In the genomic region with DNA sequence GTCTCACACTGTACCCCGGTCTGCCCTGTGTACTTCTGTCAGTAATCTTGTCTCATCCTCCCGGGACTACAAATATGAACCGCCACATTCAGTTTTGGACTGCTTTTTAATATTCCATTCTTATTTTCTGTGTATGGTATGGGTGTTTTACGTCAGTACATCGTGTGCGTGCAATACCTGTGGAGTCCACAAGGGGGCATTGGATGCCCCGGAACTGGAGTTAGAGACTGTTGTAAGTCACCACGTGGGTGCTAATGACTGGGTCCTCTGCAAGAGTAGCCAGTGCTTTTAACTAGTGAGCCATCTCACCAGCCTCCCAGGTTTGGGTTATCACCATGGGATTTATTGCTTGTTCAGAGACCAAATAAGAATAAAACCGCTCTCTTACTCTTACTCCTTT, we compare ENCODE assay signal across 9 mouse cellular contexts. TPM values are rescaled to one million over a fixed set of nuclear protein-coding genes. Genes with fewer than 3 reads are reported as not detected.
DNase-seq lines count a peak whose midpoint lies in the region; ATAC-seq and TF ChIP-seq lines count a peak whose summit lies in the region.
"Had no signal": no experiment of that assay in that cellular context is flagged by ENCODE, and none has a peak within 500 bp of the region (broad histone marks: within the 10 kb centered on the region; RNA-seq: fewer than 3 reads in every experiment).

No protein-coding gene starts in this region.

- H3K36me3 ChIP-seq in neural tube, embryonic 15.5 days: no peaks in the 10 kb centered on the region
- H3K36me3 ChIP-seq in midbrain, postnatal 0 days (ENCODE audit: insufficient read depth, low read length): no peaks in the 10 kb centered on the region; the same call in 1 of the 2 replicates

- H3K9me3 ChIP-seq in neural tube, embryonic 15.5 days (replicated peaks): no peaks in the 10 kb centered on the region
- H3K9me3 ChIP-seq in midbrain, postnatal 0 days (ENCODE audit: low read length): no peaks in the 10 kb centered on the region

- H3K4me2 ChIP-seq in neural tube, embryonic 15.5 days: no peak overlapping the region
- no peak overlapping the region for H3K4me2 ChIP-seq in midbrain, postnatal 0 days (ENCODE audit: low read depth, low read length, poor library complexity, severe bottlenecking)

- peaks cover 19% of the 10 kb centered on the region; the same call in 1 of the 2 replicates for H3K27me3 ChIP-seq in neural tube, embryonic 15.5 days (replicated peaks)
- H3K27me3 ChIP-seq in midbrain, postnatal 0 days (ENCODE audit: insufficient read depth, low read length): no peaks in the 10 kb centered on the region

- peaks cover 21% of the 10 kb centered on the region for H3K4me1 ChIP-seq in neural tube, embryonic 15.5 days
- H3K4me1 ChIP-seq in midbrain, postnatal 0 days (ENCODE audit: insufficient read depth, low read length): peaks cover 2% of the 10 kb centered on the region; the same call in 1 of the 2 replicates

- no peak overlapping the region for H3K9ac ChIP-seq in neural tube, embryonic 15.5 days (replicated peaks)
- H3K9ac ChIP-seq in midbrain, postnatal 0 days (replicated peaks; ENCODE audit: low read length, poor library complexity, severe bottlenecking): no peak overlapping the region

- intact Hi-C loops in left cerebral cortex, postnatal 36 days (cut with DNase I): no loop called here

- peak; percentile 70 for TF ChIP-seq CTCF in midbrain, postnatal 0 days (IDR thresholded peaks at IDR 0.05)

- peak; percentile 47 to 65 for DNase-seq in cerebellum, postnatal 14 days
- DNase-seq in cerebellum, adult 11-12 months: no peak
- DNase-seq in neural tube, embryonic 10.5 days (ENCODE audit: extremely low spot score, low spot score): peak; percentile 42
- peak; percentile 38 for DNase-seq in midbrain, postnatal 0 days (ENCODE audit: low spot score)
- no peak for DNase-seq in Muller cell, postnatal 12 days (ENCODE audit: inconsistent ontology term)
- no peak for DNase-seq in left cerebral cortex, postnatal 36 days (ENCODE audit: low spot score in 2 of 2)

- 34% methylated on average over 9 of the region's 9 CpGs for WGBS in neural tube, embryonic 15.5 days
- WGBS in midbrain, postnatal 0 days: 42% methylated on average over 9 of the region's 9 CpGs

- ATAC-seq in neural tube, embryonic 15.5 days (ENCODE audit: low FRiP score): no peak
- ATAC-seq in erythroid progenitor cell, adult 5-6 weeks (replicated peaks; ENCODE audit: low FRiP score, poor library complexity, severe bottlenecking): peak; percentile 67; the same call in 1 of the 2 replicates
- ATAC-seq in midbrain, postnatal 0 days (ENCODE audit: low FRiP score): no peak

- H3K27ac ChIP-seq in neural tube, embryonic 15.5 days (replicated peaks): no peak overlapping the region
- no peak overlapping the region for H3K27ac ChIP-seq in midbrain, postnatal 0 days (ENCODE audit: low read depth, low read length)

- no peak overlapping the region for H3K4me3 ChIP-seq in neural tube, embryonic 15.5 days (replicated peaks)
- no peak overlapping the region for H3K4me3 ChIP-seq in midbrain, postnatal 0 days (ENCODE audit: low read depth, low read length)

RNA-seq across cellular contexts. Expression of gene Rem2, which starts 6.6 kb away (rescaled TPM):
- polyA plus RNA-seq in neural tube, embryonic 15.5 days (2015; fragmentation: Nextera tagmentation; extraction: Ambion mirVana): 32.3 and 44.0 TPM in 2 replicates
- not detected in 2 replicates for total RNA-seq in erythroid progenitor cell, adult 5-6 weeks (2015; ENCODE audit: low replicate concordance)
- not detected in 2 replicates for total RNA-seq in erythroid progenitor cell, adult 5-6 weeks (2017; ENCODE audit: low replicate concordance)
- total RNA-seq in midbrain, postnatal 0 days (2014; rRNA removed): 35.6 and 47.4 TPM in 2 replicates
- 33.0 and 34.0 TPM in 2 replicates for polyA plus RNA-seq in midbrain, postnatal 0 days (2015; fragmentation: Nextera tagmentation; extraction: Ambion mirVana)
- total RNA-seq in left cerebral cortex, postnatal 36 days (2021): 1 to 10 TPM; 7.0 to 7.7 TPM
- total RNA-seq: heart, postnatal 36 days had no signal

RNA-seq across cellular contexts. Expression of gene Lrp10, which starts 18.6 kb away (rescaled TPM):
- 31.8 and 33.7 TPM in 2 replicates for polyA plus RNA-seq in neural tube, embryonic 15.5 days (2015; fragmentation: Nextera tagmentation; extraction: Ambion mirVana)
- total RNA-seq in erythroid progenitor cell, adult 5-6 weeks (2015; ENCODE audit: low replicate concordance): 21.0 and 22.0 TPM in 2 replicates
- 23.0 and 38.6 TPM in 2 replicates for total RNA-seq in erythroid progenitor cell, adult 5-6 weeks (2017; ENCODE audit: low replicate concordance)
- 40.2 and 42.1 TPM in 2 replicates for total RNA-seq in midbrain, postnatal 0 days (2014; rRNA removed)
- polyA plus RNA-seq in midbrain, postnatal 0 days (2015; fragmentation: Nextera tagmentation; extraction: Ambion mirVana): 29.7 and 31.9 TPM in 2 replicates
- total RNA-seq in left cerebral cortex, postnatal 36 days (2021): 10 to 100 TPM; 24.1 to 24.4 TPM

RNA-seq across cellular contexts. Expression of gene Prmt5, which starts 34.8 kb away (rescaled TPM):
- polyA plus RNA-seq in neural tube, embryonic 15.5 days (2015; fragmentation: Nextera tagmentation; extraction: Ambion mirVana): 92.3 and 93.9 TPM in 2 replicates
- total RNA-seq in erythroid progenitor cell, adult 5-6 weeks (2015; ENCODE audit: low replicate concordance): 9.6 and 11.5 TPM in 2 replicates
- 7.4 and 8.2 TPM in 2 replicates for total RNA-seq in erythroid progenitor cell, adult 5-6 weeks (2017; ENCODE audit: low replicate concordance)
- total RNA-seq in midbrain, postnatal 0 days (2014; rRNA removed): 79.6 and 92.9 TPM in 2 replicates
- polyA plus RNA-seq in midbrain, postnatal 0 days (2015; fragmentation: Nextera tagmentation; extraction: Ambion mirVana): 83.4 and 85.2 TPM in 2 replicates
- 10 to 100 TPM; 47.7 to 58.0 TPM for total RNA-seq in left cerebral cortex, postnatal 36 days (2021)

RNA-seq across cellular contexts. Expression of gene Mmp14, which starts 51.1 kb away (rescaled TPM):
- 40.7 and 60.5 TPM in 2 replicates for polyA plus RNA-seq in neural tube, embryonic 15.5 days (2015; fragmentation: Nextera tagmentation; extraction: Ambion mirVana)
- 1.8 TPM in 1 of 2 replicates, not detected in the other for total RNA-seq in erythroid progenitor cell, adult 5-6 weeks (2015; ENCODE audit: low replicate concordance)
- total RNA-seq in erythroid progenitor cell, adult 5-6 weeks (2017; ENCODE audit: low replicate concordance): 1.4 and 1.7 TPM in 2 replicates
- total RNA-seq in midbrain, postnatal 0 days (2014; rRNA removed): 46.4 and 48.9 TPM in 2 replicates
- polyA plus RNA-seq in midbrain, postnatal 0 days (2015; fragmentation: Nextera tagmentation; extraction: Ambion mirVana): 40.6 and 41.8 TPM in 2 replicates
- total RNA-seq in left cerebral cortex, postnatal 36 days (2021): 10 to 100 TPM in 1 of 2 experiments, 1 to 10 TPM in 1; 7.2 to 10.8 TPM

RNA-seq across cellular contexts. Expression of gene Mrpl52, which starts 55.8 kb away (rescaled TPM):
- polyA plus RNA-seq in neural tube, embryonic 15.5 days (2015; fragmentation: Nextera tagmentation; extraction: Ambion mirVana): 236 and 303 TPM in 2 replicates
- 74.6 and 93.1 TPM in 2 replicates for total RNA-seq in erythroid progenitor cell, adult 5-6 weeks (2015; ENCODE audit: low replicate concordance)
- 1.1 and 26.1 TPM in 2 replicates for total RNA-seq in erythroid progenitor cell, adult 5-6 weeks (2017; ENCODE audit: low replicate concordance)
- total RNA-seq in midbrain, postnatal 0 days (2014; rRNA removed): 98.6 and 104 TPM in 2 replicates
- 296 and 303 TPM in 2 replicates for polyA plus RNA-seq in midbrain, postnatal 0 days (2015; fragmentation: Nextera tagmentation; extraction: Ambion mirVana)
- 10 to 100 TPM; 84.6 to 88.0 TPM for total RNA-seq in left cerebral cortex, postnatal 36 days (2021)

Comparison
In these comparisons a context has a peak if more than half of its experiments do, and no peak if none do; other contexts are left out.
1. DNase-seq: peak in cerebellum, postnatal 14 days (2 of 2), neural tube, embryonic 10.5 days (single experiment) and midbrain, postnatal 0 days (single experiment); none in cerebellum, adult 11-12 months (single experiment), Muller cell, postnatal 12 days (single experiment) and left cerebral cortex, postnatal 36 days (0 of 2).
2. RNA of gene Rem2, which starts 6.6 kb away (total RNA-seq): 35.6 to 47.4 TPM in midbrain, postnatal 0 days and 7.0 to 7.7 TPM in left cerebral cortex, postnatal 36 days; not detected in erythroid progenitor cell, adult 5-6 weeks; every median in the first group is over 4 times any median in the second.